Mouse (Mus musculus) heart, embryonic 16.5 days (tissue): ENCODE results near the gene Cfap97. TPM values are rescaled to one million over a fixed set of nuclear protein-coding genes. Genes with fewer than 3 reads are reported as not detected.
A peak's percentile ranks its signal among the peaks of the same experiment; 100 is the strongest.

Experiments
- ATAC-seq: fragments of 200-750 bp; cut with Nextera tagmentation; replicated peaks from 2 replicates; pipeline ENCODE4 v1.8.0; 2017; ENCODE audit warnings: moderate number of reproducible peaks; ENCODE audit not compliant: insufficient read depth, low FRiP score; ENCODE audit errors: extremely low read depth
- H3K27ac ChIP-seq: fragments of 300-500 bp; sonication (generic); 2 replicates; pipeline ENCODE4 v1.5.1; 2014; ENCODE audit warnings: mild to moderate bottlenecking, low read length, control low read depth, moderate library complexity
- H3K27me3 ChIP-seq: fragments of 300-500 bp; sonication (generic); 2 replicates; pipeline ENCODE4 v1.6.1; 2014; ENCODE audit warnings: low read length, mixed read lengths; ENCODE audit not compliant: control insufficient read depth, insufficient read depth
- H3K36me3 ChIP-seq: fragments of 300-500 bp; sonication (generic); 2 replicates; pipeline ENCODE4 v1.6.1; 2014; ENCODE audit not compliant: control insufficient read depth, insufficient read depth
- H3K4me1 ChIP-seq: fragments of 300-500 bp; sonication (generic); 2 replicates; pipeline ENCODE4 v1.6.1; 2014; ENCODE audit warnings: low read length, mixed read lengths; ENCODE audit not compliant: control insufficient read depth, insufficient read depth
- H3K4me2 ChIP-seq: fragments of 300-500 bp; sonication (generic); 2 replicates; pipeline ENCODE4 v1.6.1; 2014; ENCODE audit warnings: low read depth, mild to moderate bottlenecking, control low read depth, low read length
- H3K4me3 ChIP-seq: fragments of 300-500 bp; sonication (generic); 2 replicates; pipeline ENCODE4 v1.5.1; 2014; ENCODE audit warnings: mild to moderate bottlenecking, control low read depth, low read length
- H3K9ac ChIP-seq: fragments of 300-500 bp; sonication (generic); 2 replicates; pipeline ENCODE4 v1.6.1; 2014; ENCODE audit warnings: low read length, control low read depth
- H3K9me3 ChIP-seq: fragments of 300-500 bp; sonication (generic); replicated peaks from 2 replicates; pipeline ENCODE4 v1.6.1; 2016; ENCODE audit warnings: low read length; ENCODE audit not compliant: control insufficient read depth
- WGBS: fragments of 180-500 bp; shearing (Covaris S2); extraction: QIAGEN DNeasy Blood & Tissue Kit; methylation state at CpG from one replicate; pipeline ENCODE4 v1.1.7; 2014; 5-methylcytosine and 5-hydroxymethylcytosine counted together
- polyA plus RNA-seq: library from polyadenylated mRNA; unstranded; fragments of >200 nt; fragmentation: Nextera tagmentation; extraction: Ambion mirVana; gene quantifications from 2 replicates; pipeline ENCODE4 v1.2.1, GENCODE M21; 2015

Gene Cfap97
- polyA plus RNA-seq, 1 experiment from 2014 or later = 16.9 TPM

GRCm38 (mm10) chr8:46193100-46193499 lies 41.5 kb downstream of the Cfap97 start:
- no peak overlapping the region for H3K9ac ChIP-seq
- no peak overlapping the region for H3K27ac ChIP-seq
- H3K27me3 ChIP-seq = no peaks in the 10 kb centered on the region
- no peaks in the 10 kb centered on the region for H3K4me1 ChIP-seq
- H3K9me3 ChIP-seq = no peaks in the 10 kb centered on the region
- WGBS = 83% methylated on average over 8 of the region's 8 CpGs
- H3K36me3 ChIP-seq = peaks cover 14% of the 10 kb centered on the region
- H3K4me3 ChIP-seq = no peak overlapping the region
- no peak for ATAC-seq
- no peak overlapping the region for H3K4me2 ChIP-seq

GRCm38 (mm10) chr8:46196877-46197276 lies 45.3 kb downstream of the Cfap97 start:
- WGBS = 89% methylated on average over 3 of the region's 3 CpGs
- ATAC-seq = no peak
- no peak overlapping the region for H3K4me2 ChIP-seq

DNA sequence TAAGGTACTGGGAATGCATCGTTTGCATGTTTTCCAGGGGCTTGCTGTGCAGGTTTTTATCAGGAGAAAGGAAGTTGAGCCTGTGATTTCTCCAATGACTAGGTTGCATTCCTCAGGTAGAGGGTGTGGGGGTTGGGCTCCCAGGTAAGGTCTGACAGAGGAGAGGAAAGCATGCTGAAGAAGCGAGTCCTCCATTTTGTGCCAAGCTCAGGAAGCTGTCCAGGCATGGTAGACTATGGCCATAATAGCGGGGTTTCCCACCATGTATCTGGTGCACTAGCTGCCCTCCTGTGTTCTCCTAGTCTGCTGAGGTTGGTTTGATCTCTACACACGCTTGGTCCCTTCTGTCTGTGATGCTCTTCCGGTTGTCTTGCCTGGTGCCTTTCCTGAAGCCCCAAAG lies 46.1 kb downstream of the Cfap97 start:
- Histone ChIP-seq H3K4me1 (no peaks in the 10 kb centered on the region), H3K9ac (no peak overlapping the region), H3K27me3 (no peaks in the 10 kb centered on the region), H3K4me2 (no peak overlapping the region), H3K9me3 (no peaks in the 10 kb centered on the region), H3K4me3 (no peak overlapping the region), H3K36me3 (peaks cover 12% of the 10 kb centered on the region), H3K27ac (no peak overlapping the region)
- no peak for ATAC-seq
- 81% methylated on average over 5 of the region's 5 CpGs for WGBS

More at GRCm38 (mm10) chr8:46196877-46197276, 45.3 kb downstream of the Cfap97 start:
- Histone ChIP-seq H3K9me3 (no peaks in the 10 kb centered on the region), H3K9ac (no peak overlapping the region), H3K4me1 (no peaks in the 10 kb centered on the region), H3K4me3 (no peak overlapping the region), H3K27ac (no peak overlapping the region), H3K36me3 (peaks cover 12% of the 10 kb centered on the region), H3K27me3 (no peaks in the 10 kb centered on the region)

- no peak overlapping the region for H3K4me2 ChIP-seq
- H3K27ac ChIP-seq = no peak overlapping the region
- no peak overlapping the region for H3K4me3 ChIP-seq
- peaks cover 14% of the 10 kb centered on the region for H3K4me1 ChIP-seq
- H3K9me3 ChIP-seq = no peaks in the 10 kb centered on the region
- no peak overlapping the region for H3K9ac ChIP-seq
- ATAC-seq = 0 out of 2 replicates have a peak, but pooled peaks have one; percentile 14
- peaks cover 29% of the 10 kb centered on the region for H3K36me3 ChIP-seq
- H3K27me3 ChIP-seq = no peaks in the 10 kb centered on the region
- WGBS = 82% methylated on average over 6 of the region's 6 CpGs
These were observed 50.8 kb downstream of the Cfap97 start for GRCm38 (mm10) chr8:46202350-46202749.

DNA sequence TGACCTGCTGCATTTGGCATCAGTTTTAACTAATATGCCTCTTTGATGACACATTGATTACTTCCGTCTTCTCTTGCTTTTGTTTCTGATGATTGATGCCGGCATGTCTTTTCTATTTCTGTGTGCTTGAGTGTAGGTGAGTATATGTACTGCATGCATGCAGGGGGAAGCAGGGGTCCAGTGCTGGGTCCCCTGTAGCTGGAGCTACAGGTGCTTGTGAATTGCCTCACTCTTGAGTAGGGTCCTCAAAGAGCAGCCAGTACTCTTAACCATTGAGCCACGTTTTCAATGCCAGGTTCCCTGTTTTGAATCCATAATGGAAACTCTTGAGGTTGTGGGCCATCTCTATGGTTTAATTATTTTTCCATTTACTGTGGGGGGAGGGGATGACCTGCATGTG lies 52.7 kb downstream of the Cfap97 start:
- peaks cover 47% of the 10 kb centered on the region for H3K36me3 ChIP-seq
- H3K9ac ChIP-seq = no peak overlapping the region
- H3K9me3 ChIP-seq = no peaks in the 10 kb centered on the region
- no peak overlapping the region for H3K4me3 ChIP-seq
- no peaks in the 10 kb centered on the region for H3K27me3 ChIP-seq
- no peak overlapping the region; the same call in 1 of the 2 replicates for H3K27ac ChIP-seq
- 78% methylated on average over 3 of the region's 3 CpGs for WGBS
- peaks cover 31% of the 10 kb centered on the region for H3K4me1 ChIP-seq
- ATAC-seq = no peak
- H3K4me2 ChIP-seq = no peak overlapping the region

GRCm38 (mm10) chr8:46204974-46205640 lies 53.5 kb downstream of the Cfap97 start:
- Histone ChIP-seq H3K27me3 (no peaks in the 10 kb centered on the region), H3K4me2 (no peak overlapping the region), H3K4me3 (no peak overlapping the region), H3K4me1 (peaks cover 36% of the 10 kb centered on the region), H3K9me3 (no peaks in the 10 kb centered on the region), H3K9ac (no peak overlapping the region), H3K36me3 (peaks cover 50% of the 10 kb centered on the region), H3K27ac (peak overlapping the region; percentile 56; the same call in 1 of the 2 replicates)
- ATAC-seq = no peak
- 80% methylated on average over 9 of the region's 9 CpGs for WGBS

- 75% methylated on average over 6 of the region's 6 CpGs for WGBS
- Histone ChIP-seq H3K9ac (no peak overlapping the region), H3K36me3 (peaks cover 50% of the 10 kb centered on the region)
These were observed 54.5 kb downstream of the Cfap97 start for GRCm38 (mm10) chr8:46206107-46206506.

GRCm38 (mm10) chr8:46208354-46208753 lies 56.8 kb downstream of the Cfap97 start:
- Histone ChIP-seq H3K9me3 (no peaks in the 10 kb centered on the region), H3K9ac (peak overlapping the region; percentile 93), H3K4me3 (peak overlapping the region; percentile 65), H3K4me1 (peaks cover 50% of the 10 kb centered on the region), H3K4me2 (peak overlapping the region; percentile 83), H3K27me3 (no peaks in the 10 kb centered on the region), H3K27ac (peak overlapping the region; percentile 97), H3K36me3 (peaks cover 47% of the 10 kb centered on the region)
- WGBS = 37% methylated on average over 12 of the region's 12 CpGs
- peak; percentile 3; the same call in 1 of the 2 replicates for ATAC-seq

More at GRCm38 (mm10) chr8:46206107-46206506, 54.5 kb downstream of the Cfap97 start:
- H3K27me3 ChIP-seq = no peaks in the 10 kb centered on the region
- peak overlapping the region; percentile 26 for H3K27ac ChIP-seq
- no peak for ATAC-seq
- H3K9me3 ChIP-seq = no peaks in the 10 kb centered on the region
- H3K4me3 ChIP-seq = no peak overlapping the region
- peaks cover 37% of the 10 kb centered on the region for H3K4me1 ChIP-seq
- H3K4me2 ChIP-seq = 0 out of 2 replicates have a peak overlapping the region, but pooled peaks have one; percentile 6

- no peaks in the 10 kb centered on the region for H3K27me3 ChIP-seq
- H3K9ac ChIP-seq = peak overlapping the region; percentile 93
- H3K9me3 ChIP-seq = no peaks in the 10 kb centered on the region
- WGBS = 52% methylated on average over 15 of the region's 15 CpGs
- H3K4me1 ChIP-seq = peaks cover 50% of the 10 kb centered on the region
- H3K27ac ChIP-seq = peak overlapping the region; percentile 97
- H3K36me3 ChIP-seq = peaks cover 44% of the 10 kb centered on the region
- no peak for ATAC-seq
- peak overlapping the region; percentile 65 for H3K4me3 ChIP-seq
- peak overlapping the region; percentile 83 for H3K4me2 ChIP-seq
These were observed 57.5 kb downstream of the Cfap97 start for GRCm38 (mm10) chr8:46209057-46209456.
